Mouse (Mus musculus) fibroblast of lung, adult 2 months (primary cell): ENCODE results near the gene Agps.

Experiments used
- DNase-seq: peaks from one replicate; pipeline ENCODE4 v3.0.0-alpha.2; 2011; ENCODE audit warnings: low read depth

Agps gene

DNA sequence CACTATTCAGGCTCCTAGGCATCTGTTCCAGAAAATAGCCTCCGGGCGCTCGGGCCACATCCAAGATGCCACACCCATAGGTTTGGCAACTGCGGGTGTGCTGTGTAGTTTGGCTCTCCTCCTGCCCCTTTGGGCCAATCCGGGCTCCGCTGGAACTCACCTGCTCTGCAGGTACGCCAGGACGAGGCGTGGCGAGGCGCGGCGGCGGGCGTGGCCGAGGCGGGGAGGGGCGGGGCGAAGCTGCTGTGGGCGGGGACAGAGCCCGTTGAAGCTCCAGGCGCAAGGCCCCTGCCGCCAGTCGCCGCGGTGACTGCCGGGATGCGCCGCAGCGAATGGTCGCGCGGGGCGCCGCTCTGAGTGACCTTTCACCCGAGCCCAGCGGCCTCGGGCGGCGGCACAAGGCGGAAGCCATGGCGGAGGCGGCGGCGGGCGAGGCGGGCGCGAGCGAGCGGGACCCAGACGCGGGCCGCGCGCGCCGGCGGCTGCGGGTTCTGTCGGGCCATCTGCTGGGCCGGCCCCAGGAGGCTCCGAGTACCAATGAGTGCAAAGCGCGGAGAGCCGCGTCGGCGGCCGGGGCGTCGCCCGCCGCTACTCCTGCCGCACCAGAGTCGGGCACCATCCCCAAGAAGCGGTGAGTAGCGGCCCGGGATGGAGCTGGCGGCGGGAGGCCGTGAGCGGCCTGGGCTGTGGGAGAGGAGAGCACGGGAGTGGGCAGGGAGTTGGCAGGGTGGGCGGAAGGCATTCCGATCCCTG is at the start of gene Agps:
Agps (plus strand) TSS at position 297 of the 753 bp plus-strand sequence.
- DNase-seq = no peak

DNA sequence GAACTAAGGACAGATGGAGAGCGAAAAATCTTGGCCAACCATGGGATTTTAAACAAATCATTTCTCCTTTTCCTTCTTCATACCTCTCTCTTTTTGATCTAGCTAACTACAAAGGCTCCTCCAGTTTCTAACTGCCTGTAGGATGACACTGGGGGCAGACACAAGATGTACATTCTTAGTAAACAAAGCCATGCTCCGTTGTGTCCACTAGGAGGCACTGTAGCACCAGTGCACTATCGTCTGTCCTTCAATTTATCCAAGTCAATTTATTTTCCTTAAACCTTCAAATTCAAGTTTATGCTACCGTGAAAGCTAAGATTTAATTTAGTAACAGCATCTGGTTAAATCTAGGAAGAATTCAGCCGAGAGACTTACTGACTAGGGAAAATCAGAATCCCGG is 45.9 kb upstream of the Agps start:
- peak; percentile 51 for DNase-seq

DNA sequence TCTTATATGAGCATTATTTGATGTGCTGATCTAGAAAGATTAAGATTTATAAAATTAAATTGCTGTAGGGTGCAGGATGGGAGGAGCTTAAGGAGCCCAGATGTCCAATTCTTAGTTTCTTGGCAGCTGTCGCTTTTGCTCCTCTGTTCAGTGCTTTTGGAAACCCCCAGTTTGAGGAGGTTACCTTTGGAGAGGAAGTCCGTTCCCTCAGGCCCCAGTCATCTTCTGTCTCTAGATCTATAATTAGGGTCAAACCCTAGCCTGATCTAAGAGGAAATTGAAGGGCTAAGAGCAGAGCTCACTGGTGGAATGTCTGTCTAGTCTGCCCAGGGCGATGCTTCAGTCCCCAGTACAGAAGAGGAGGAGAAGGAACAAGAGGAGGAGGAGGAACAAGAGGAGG is 43.5 kb upstream of the Agps start:
- DNase-seq = no peak

DNA sequence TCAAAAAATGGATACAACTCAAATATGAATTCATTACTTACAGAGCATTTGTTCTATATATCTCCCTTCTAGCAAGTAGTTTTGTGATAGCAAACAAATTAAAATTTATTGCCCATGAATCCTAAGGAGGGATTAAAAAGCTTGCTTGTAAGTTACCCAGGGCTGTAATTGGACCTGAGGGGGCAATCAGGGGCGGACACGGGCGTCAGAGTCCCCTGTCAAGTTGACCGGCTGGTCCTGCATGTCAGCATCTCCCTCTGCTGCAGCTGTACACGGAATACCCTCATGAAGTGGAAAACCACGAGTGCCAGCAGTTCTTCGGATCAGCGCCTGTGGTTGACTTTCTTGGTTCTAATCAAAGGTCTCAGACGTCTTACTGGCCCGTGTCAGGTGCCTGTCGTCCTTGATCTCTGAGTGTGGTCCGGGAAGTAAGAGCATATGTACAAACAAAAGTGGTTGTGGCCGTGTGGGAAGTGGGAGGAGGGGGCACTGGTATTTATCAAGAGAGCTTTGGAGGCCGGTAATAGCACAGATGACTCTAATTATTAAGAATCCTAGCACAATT is 41.9 kb upstream of the Agps start:
- no peak for DNase-seq

DNA sequence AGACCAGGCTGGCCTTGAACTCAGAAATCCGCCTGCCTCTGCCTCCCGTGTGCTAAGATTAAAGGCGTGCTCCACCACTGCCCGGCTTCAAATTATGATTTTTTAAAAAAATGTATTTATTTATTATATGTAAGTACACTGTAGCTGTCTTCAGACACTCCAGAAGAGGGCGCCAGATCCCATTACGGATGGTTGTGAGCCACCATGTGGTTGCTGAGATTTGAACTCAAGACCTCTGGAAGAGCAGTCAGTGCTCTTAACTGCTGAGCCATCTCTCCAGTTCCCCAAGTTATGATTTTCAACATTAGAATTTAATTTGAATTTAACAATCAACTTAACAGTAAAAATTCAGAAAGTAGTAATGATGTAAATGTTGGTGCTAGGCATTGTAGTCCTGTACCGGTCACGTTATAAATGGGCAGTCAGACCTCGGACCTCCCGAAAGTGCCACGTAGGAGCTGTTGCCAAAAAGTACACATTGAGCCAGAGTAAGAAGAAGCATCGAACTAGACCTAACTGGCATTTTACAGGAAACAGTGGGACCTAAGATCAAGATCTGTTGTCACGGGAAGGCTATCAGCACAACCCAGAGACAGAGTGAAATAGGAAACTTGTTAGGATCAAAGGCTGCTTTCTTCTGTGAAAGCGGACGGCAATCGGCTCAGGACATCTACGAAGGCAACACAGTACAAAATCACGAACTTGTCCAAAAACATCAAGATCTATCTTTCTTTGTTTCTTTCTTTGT is 40.2 kb upstream of the Agps start:
- no peak for DNase-seq

DNA sequence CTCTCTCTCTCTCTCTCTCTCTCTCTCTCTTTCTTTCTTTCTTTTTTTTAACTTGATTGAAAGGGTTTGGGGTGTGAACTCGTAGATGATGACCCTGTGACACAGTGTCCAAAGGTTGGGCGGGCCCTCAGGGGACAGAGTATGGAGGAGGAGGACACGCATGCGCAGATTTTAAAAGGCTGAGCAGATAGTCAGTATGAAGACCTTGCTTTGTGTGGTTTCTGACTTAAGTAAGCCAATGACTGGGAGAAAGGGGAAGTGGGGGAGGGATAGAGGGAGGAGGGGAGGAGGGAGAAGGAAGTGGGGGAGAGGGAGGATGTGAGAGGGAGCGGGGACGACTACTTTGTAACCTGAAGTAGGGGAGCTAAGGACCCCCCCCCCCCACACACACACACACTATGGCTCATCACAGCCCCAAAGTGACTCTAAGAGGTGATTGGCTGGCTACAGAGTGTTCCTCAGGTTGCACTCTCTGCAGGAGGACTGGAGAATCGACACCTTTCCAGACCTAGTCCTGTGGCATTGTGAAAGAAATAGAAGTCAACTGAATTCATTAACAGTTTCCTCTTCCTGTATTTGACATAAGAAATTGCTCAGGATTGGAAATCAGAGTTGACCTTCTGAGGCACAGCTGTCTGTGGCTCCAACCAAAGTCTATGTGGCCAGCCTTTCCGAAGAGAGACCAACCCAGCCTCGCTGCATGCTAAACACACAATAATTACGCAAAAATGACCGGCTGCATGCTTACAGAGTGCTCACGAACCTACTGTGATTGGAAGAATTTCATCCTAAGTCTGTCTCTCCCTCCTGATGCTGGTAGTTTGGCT is 39.4 kb upstream of the Agps start:
- no peak for DNase-seq

DNA sequence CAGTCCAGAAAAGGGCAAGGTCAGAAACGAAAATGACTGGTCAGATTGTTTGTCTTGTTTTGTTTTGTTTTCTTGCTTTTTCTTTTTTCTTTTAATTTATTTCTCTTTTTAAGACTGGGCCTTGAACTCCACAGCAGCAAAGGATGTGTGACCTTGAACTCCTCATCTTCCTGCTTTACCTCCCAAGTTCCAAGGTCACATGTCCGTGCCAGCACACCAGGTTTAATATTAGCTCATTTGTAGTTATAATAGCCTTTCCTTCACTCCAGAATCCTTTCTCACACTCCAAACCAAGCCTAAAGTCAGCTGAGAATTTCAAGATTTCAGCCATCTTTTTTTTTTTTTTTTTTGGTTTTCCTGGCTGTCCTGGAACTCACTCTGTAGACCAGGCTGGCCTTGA is 35.8 kb upstream of the Agps start:
- no peak for DNase-seq

DNA sequence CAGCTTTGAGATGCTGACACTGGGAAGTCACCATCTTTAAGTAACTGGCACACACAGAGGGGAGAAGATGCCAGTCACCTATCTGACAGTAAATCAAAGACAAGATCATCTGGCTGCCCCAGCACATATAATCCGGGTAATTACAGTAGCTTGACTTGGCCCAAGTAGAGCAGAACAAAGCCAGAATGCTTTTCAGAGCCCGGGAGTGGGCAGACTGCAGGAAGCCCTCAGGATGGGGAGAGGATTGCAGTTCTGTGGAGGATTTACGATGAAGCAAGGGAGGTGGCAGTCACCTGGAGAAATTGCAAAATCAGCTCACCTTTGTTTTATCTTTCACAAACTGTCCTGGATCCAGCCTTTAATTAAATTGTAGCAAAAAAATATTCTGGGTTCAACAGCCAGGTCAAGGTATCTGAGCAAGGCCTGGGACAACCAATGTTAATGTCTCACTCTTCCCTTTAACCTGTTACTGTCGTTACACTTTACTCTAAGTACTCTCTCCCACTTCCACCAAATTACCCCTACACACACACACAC is 33.5 kb upstream of the Agps start:
- DNase-seq = no peak

DNA sequence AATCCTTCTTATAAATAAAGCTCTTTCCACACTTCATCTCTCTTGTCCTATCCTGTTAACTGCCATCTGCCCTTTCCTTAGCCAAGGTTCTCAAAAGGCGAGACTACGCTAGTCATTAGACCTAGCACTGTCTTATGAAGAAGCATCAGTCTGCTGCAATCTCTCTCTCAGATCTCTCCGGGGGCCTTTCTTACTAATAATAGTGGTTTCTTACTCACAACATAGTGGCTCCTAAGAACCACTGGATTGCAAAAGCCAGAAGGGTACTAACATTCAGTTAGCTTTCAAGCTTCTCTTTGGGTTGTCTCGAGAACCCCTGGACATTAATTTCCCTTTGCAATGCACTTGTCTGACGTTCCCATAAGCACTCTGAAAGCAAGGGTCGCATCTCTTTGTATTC is 26.2 kb upstream of the Agps start:
- DNase-seq = no peak

DNA sequence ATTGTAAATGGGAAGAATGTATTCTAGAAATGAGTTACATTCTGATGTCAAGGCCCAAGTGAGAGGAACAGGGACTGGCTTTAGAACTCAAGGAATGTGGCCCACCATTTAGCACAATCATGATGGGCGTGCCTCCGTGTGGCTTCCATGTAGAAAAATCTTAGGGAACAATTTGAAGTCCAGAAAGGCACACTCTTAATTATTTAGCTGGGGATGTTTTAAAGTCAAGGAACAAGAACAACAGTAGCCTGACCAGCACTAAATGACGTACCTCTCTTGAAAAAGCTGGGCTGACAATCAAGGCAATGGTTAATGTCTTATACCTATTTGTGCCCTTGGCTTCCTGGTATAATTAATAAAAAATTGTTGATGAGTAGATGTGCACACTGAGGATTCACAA is 25.1 kb upstream of the Agps start:
- no peak for DNase-seq

DNA sequence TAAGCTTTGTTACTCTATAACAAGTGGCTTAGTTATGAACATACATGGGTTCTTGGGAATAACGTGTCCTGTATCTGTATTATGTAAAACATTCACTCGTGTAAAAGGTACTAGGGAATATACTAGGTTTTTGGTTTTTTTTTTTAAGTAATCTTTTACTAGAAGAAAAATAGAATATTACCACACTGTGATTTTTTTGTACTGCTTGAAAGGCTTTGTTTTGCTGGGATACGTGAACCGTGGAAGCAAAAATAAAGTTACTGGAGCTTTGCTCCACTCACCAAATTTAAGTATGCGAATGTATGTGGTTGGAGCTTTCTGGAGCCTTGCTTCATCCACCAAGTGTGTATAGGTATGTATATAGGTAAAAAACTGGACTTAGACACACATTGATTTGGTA is 24.5 kb upstream of the Agps start:
- no peak for DNase-seq

DNA sequence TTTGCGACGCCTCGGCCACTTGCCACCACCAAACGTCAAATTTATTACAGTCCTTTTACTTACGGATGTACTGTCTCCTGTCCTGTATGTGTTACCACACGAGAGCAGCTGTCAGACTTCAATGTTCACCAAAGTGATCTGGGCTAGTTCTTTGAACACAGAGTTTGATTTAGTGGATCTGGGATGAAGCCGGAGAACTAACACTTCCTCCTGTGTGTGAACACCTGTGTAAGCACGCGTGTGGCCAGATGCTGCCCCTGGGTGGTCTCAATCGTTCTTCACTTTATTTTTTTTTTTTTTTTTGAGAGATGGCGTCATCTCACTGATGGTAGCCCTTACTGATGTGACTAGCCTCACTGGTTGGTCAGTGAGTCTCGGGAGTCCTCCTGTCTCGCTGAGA is 17.1 kb upstream of the Agps start:
- no peak for DNase-seq

DNA sequence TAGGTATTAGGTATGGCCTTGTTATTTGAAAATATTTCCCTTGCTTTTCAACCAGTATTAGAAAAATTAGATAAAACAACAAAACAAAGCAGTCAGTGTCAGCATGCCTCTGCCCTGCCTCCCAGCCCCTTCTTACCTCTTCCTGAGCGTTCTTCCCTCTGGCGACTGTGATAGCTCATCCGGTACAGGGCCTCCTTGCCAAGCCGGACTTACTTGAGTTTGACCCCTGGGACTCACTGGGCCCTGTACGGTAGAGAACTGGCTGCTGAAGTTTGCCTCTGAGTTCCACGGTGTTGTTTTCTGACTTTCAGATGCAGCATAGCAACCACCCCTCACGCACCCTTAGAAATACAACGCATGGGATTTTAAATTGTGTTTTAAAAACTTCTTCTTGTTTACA is 16.5 kb upstream of the Agps start:
- no peak for DNase-seq

DNA sequence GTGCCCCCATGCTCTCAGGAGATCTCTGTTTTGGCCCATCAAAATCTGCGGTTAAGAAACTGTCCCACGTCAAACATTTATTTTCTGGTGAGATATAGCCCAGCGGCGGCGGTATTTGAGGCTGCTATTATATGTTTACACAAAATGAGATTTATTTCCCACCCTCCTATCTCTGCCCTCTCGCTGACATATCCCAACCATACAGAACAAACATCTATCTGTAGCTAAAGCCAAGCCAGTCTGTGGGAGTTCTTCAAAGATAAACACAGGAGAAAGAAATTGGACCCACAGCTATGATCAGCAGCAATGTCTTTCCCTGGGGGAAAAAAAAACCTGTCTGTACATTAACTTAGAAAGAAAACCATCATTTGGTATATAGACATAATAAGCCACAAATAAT is 15.3 kb upstream of the Agps start:
- DNase-seq = no peak

DNA sequence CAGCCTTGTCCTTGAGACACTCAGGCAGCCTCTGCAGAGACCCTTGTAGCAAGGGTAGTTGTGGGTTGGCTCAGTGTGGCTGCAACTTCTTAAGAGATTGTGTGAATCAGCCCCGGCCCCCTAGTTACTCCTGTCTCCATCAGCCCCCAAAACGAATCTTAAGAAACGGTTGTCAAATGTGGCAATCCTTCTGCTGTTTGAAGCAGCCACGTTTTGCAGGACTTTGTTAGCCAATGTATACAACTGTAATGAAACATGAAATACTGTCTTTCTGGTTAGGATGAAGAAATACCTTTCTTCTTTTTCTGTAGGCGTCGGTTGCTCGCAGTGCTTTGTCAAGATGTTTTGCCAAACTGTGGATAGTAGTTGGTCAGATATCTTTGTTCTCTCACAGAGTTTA is 13.3 kb upstream of the Agps start:
- no peak for DNase-seq

DNA sequence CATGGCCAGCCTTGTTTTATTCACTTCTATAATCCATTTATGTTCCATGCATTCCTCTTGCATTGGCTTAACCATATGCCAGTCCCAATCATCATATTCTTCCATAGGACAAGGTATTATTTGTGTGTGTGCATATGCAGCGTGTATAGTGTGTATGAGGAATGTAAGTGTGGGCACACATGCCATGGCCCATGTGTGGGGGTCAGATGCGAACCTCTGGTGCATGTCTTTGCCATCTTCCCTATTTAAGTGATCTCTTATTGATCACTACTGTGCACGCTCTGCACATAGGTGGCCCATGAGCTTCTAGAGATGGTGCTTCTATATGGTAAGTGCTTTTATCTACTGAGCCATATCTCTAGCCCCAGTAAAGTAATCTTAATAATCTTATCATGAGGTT is 12.2 kb upstream of the Agps start:
- DNase-seq = no peak

DNA sequence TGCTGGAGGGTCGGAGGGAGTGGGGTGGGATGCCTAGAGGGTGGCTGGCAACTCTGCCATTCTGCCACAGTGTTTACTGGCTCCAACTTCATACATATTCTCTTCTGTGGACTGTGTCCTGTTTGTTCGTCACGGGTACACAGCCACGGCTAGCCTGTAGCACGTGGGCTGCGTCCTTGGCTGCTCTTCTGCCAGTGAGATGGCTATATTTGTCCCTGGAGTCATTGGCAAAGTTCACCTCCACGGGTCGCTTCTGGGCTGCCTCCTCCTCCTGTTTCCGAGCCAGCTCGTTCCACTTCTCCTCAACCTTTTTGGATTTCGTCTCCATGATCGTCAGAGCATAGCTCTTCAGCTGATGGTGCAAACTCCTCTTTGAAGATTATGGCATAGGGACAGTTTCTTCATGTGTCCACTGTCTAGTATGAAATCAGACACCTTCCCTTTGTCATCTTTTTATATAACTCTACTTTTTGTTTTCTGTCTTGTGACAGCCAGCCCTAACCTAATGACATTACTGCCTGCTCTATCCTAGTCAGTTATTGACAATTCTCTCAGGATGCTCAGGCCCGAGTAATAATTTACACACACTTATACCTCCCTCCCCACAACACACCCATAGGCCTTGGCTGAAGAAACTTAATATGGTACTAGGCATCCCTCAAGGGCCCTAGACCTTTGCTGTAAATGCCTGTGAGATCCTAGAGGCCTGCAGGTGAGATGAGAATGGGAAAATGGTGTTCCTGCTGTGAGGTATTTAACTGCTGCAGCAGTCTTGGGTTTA is 9.8 kb upstream of the Agps start:
- no peak for DNase-seq

DNA sequence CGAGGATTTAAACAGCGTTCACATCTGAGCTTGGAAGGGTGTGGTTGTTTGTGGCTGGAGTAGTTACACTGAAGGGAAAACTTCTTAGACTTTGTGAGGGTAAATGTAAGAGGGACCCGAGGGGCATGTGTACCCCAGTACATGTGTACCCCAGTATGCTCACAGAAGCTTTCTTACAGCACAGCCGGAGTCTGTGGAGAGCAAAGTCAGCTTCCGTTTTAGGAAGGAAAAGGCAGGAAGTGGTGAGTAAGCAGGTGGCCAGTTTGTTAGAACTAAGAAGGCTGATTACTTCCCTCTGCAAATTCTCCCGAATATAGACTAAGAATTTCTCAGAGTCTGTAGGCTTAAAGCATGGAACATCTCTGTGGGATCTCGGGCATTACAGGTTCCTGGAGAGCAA is 8.2 kb upstream of the Agps start:
- no peak for DNase-seq

DNA sequence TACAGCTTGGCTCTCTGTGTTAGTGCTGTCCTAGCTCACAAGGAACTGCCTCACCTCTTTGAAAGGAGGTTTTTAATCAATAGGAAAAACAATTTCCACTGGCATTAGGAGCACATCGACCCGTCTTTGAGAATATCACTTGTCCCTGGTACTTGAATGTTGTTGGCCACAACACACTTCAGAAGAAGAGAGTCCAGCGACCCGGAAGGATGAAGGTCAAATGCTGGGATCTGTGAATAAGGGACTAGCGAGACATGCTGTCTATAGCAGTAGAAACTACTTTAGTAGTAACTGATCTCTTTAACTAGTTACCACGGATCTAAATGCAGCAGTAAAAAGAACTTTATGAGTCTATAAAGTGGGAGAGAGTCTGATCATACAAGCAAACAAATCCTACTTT is 7.8 kb upstream of the Agps start:
- DNase-seq = no peak

DNA sequence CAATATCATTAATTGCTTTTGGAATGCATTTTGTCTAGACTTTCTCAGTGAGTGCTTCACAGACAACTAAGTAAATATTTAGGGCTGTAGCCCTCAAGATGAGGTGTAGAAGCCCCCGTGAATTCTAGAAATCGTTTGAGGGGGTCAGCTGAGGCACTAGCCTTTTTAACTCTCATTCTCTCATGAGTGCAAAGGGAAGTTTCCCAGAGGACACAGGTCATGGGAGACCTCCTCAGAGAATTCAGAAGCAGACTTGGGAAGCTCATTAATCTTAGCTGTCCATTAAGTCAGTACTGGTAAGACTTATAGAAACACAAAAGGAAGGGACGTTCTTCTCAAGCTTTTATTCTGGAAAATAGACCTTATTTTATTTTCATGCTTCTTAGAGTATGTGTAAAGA is 7.1 kb upstream of the Agps start:
- DNase-seq = no peak

DNA sequence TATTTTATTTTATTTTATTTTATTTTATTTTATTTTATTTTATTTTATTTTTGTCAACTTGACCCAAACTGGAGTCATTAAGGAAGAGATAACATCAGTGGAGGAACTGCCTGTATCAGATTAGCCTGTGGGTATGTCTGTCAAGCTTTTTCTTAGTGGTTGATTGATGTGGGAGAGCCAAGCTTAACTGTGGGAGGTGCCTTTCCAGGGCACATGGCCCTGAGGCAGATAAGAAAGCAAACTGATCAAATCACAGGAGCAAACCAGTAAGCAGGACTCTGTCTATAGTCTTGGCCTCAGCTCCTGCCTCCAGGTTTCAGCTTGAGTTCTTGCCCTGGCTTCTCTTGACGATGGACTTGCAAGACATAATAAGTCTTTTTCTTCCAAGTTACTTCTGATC is 6.4 kb upstream of the Agps start:
- DNase-seq = no peak
